Mouse (Mus musculus) embryonic facial prominence, embryonic 14.5 days (tissue): ENCODE measurements around the gene Prdm10. TPM values are rescaled to one million over a fixed set of nuclear protein-coding genes. Genes with fewer than 3 reads are reported as not detected.
A peak's percentile ranks its signal among the peaks of the same experiment; 100 is the strongest.

Experiments used
- ATAC-seq: fragments of 200-750 bp; cut with Nextera tagmentation; 2 replicates; pipeline ENCODE4 v1.8.0; 2017; ENCODE audit warnings: low read depth, moderate number of reproducible peaks, moderate TSS enrichment
- DNase-seq: peaks from one replicate; pipeline ENCODE4 v3.0.0-alpha.2; 2015; ENCODE audit warnings: low spot score
- H3K27ac ChIP-seq: fragments of 300-500 bp; sonication (generic); replicated peaks from 2 replicates; pipeline ENCODE4 v1.5.1; 2014; ENCODE audit warnings: low read depth, mild to moderate bottlenecking, low read length, moderate library complexity
- H3K27me3 ChIP-seq: fragments of 300-500 bp; sonication (generic); replicated peaks from 2 replicates; pipeline ENCODE4 v1.6.1; 2014; ENCODE audit warnings: low read length; ENCODE audit not compliant: control insufficient read depth, insufficient read depth
- H3K36me3 ChIP-seq: fragments of 300-500 bp; sonication (generic); 2 replicates; pipeline ENCODE4 v1.6.1; 2014; ENCODE audit warnings: low read length, mixed read lengths; ENCODE audit not compliant: control insufficient read depth, insufficient read depth
- H3K4me1 ChIP-seq: fragments of 300-500 bp; sonication (generic); 2 replicates; pipeline ENCODE4 v1.6.1; 2014; ENCODE audit warnings: antibody characterized with exemption, low read length; ENCODE audit not compliant: control insufficient read depth, insufficient read depth
- H3K4me2 ChIP-seq: fragments of 300-500 bp; sonication (generic); 2 replicates; pipeline ENCODE4 v1.6.1; 2014; ENCODE audit warnings: low read depth, mild to moderate bottlenecking, low read length, moderate library complexity, mixed read lengths
- H3K4me3 ChIP-seq: fragments of 300-500 bp; sonication (generic); 2 replicates; pipeline ENCODE4 v1.5.1; 2014; ENCODE audit warnings: low read depth, mild to moderate bottlenecking, low read length
- H3K9ac ChIP-seq: fragments of 300-500 bp; sonication (generic); 2 replicates; pipeline ENCODE4 v1.6.1; 2014; ENCODE audit warnings: low read depth, mild to moderate bottlenecking, low read length, moderate library complexity, mixed read lengths
- H3K9me3 ChIP-seq: fragments of 300-500 bp; sonication (generic); 2 replicates; pipeline ENCODE4 v1.6.1; 2016; ENCODE audit warnings: low read length; ENCODE audit not compliant: control insufficient read depth
- WGBS: fragments of 180-500 bp; shearing (Covaris S2); extraction: QIAGEN DNeasy Blood & Tissue Kit; methylation state at CpG from one replicate; pipeline ENCODE4 v1.1.7; 2014; 5-methylcytosine and 5-hydroxymethylcytosine counted together
- polyA plus RNA-seq: library from polyadenylated mRNA; unstranded; fragments of >200 nt; fragmentation: Nextera tagmentation; extraction: Ambion mirVana; gene quantifications from 2 replicates; pipeline ENCODE4 v1.2.1, GENCODE M21; 2014

Prdm10 gene
- polyA plus RNA-seq, 1 experiment from 2014 or later: 5.4 TPM

DNA sequence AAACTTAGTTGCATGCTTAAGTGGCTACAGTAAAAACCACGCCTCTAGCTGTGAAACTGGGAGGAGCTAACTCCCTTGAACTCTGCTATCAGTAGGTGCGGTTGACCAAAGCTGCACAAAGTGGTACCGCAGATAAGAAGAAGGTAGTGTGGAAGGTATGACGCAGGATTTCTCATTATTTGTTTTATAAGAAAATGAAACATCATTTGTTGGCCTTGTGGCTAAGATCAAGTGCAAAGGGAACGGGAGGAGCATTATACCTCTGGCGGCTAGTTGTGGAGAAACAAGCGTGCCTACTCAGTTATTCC lies 25.7 kb upstream of the Prdm10 start:
- Histone ChIP-seq H3K36me3 (no peaks in the 10 kb centered on the region), H3K27me3 (no peaks in the 10 kb centered on the region), H3K4me1 (no peaks in the 10 kb centered on the region), H3K9ac (no peak overlapping the region), H3K4me2 (no peak overlapping the region), H3K9me3 (no peaks in the 10 kb centered on the region), H3K4me3 (no peak overlapping the region), H3K27ac (no peak overlapping the region)
- ATAC-seq (no peak), DNase-seq (no peak)
- 90% methylated on average over 7 of the region's 7 CpGs for WGBS

DNA sequence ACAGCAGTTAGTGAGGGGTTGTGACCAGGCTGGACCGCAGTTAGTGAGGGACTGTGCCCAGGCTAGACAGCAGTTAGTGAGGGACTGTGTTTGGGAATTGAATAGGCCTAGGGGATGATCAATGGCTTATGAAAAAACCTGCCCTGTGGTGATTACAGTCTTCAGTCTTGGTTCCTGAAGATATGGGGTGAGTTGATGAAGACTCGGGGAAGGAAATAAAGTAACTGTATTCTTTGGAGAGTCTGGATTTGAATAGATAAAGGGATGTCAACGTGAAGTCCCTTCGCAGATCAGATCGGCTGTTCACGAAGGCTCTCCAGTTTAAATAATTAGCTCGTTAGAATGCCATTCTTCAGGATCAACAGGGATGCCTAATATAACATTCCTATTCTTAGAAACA lies 24.4 kb upstream of the Prdm10 start:
- no peak for DNase-seq
- Histone ChIP-seq H3K27ac (no peak overlapping the region), H3K4me3 (no peak overlapping the region), H3K9ac (no peak overlapping the region), H3K4me1 (no peaks in the 10 kb centered on the region), H3K36me3 (no peaks in the 10 kb centered on the region), H3K4me2 (no peak overlapping the region), H3K27me3 (no peaks in the 10 kb centered on the region), H3K9me3 (no peaks in the 10 kb centered on the region)
- no peak for ATAC-seq
- 84% methylated on average over 7 of the region's 7 CpGs for WGBS

DNA sequence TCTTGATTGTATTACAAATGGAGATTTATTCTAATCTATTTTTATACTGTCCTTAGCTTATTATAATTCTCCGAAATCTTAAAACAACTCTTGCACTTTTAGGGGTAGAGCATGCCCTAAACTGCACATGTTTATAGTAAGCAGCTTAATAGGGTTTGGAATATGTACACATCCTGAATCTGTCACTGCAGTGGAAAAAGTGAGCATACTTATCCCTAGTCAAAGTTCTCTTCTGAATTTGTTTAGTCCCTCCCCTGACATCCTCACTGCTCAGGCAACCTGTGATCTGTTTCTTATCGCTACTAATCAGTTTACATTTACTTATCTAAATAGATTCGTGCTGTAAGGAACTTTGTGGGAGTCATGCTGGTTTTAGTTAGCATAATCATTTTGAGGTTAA lies 22.1 kb upstream of the Prdm10 start:
- Histone ChIP-seq H3K4me3 (no peak overlapping the region), H3K27me3 (no peaks in the 10 kb centered on the region), H3K9me3 (no peaks in the 10 kb centered on the region), H3K9ac (no peak overlapping the region), H3K4me2 (no peak overlapping the region), H3K27ac (no peak overlapping the region), H3K4me1 (no peaks in the 10 kb centered on the region), H3K36me3 (no peaks in the 10 kb centered on the region)
- ATAC-seq (no peak), DNase-seq (no peak)
- 65% methylated on average over 3 of the region's 3 CpGs for WGBS

- no peak overlapping the region for H3K27ac ChIP-seq
- H3K27me3 ChIP-seq: no peaks in the 10 kb centered on the region
- no peaks in the 10 kb centered on the region for H3K4me1 ChIP-seq
- WGBS: 88% methylated on average over 4 of the region's 4 CpGs
- ATAC-seq (no peak), DNase-seq (no peak)
- H3K9ac ChIP-seq: no peak overlapping the region
- H3K4me2 ChIP-seq: no peak overlapping the region
- no peaks in the 10 kb centered on the region for H3K9me3 ChIP-seq
- H3K4me3 ChIP-seq: no peak overlapping the region
- H3K36me3 ChIP-seq: no peaks in the 10 kb centered on the region
These were observed 20.1 kb upstream of the Prdm10 start for GRCm38 (mm10) chr9:31260219-31260618.

- Histone ChIP-seq H3K27ac (no peak overlapping the region), H3K36me3 (no peaks in the 10 kb centered on the region), H3K4me3 (no peak overlapping the region), H3K9me3 (no peaks in the 10 kb centered on the region), H3K27me3 (no peaks in the 10 kb centered on the region), H3K4me1 (peaks cover 10% of the 10 kb centered on the region; the same call in 1 of the 2 replicates), H3K9ac (no peak overlapping the region), H3K4me2 (no peak overlapping the region)
- DNase-seq: no peak
- ATAC-seq: no peak
- 37% methylated on average over 4 of the region's 4 CpGs for WGBS
These were observed 17.9 kb upstream of the Prdm10 start for GRCm38 (mm10) chr9:31262226-31263105.

DNA sequence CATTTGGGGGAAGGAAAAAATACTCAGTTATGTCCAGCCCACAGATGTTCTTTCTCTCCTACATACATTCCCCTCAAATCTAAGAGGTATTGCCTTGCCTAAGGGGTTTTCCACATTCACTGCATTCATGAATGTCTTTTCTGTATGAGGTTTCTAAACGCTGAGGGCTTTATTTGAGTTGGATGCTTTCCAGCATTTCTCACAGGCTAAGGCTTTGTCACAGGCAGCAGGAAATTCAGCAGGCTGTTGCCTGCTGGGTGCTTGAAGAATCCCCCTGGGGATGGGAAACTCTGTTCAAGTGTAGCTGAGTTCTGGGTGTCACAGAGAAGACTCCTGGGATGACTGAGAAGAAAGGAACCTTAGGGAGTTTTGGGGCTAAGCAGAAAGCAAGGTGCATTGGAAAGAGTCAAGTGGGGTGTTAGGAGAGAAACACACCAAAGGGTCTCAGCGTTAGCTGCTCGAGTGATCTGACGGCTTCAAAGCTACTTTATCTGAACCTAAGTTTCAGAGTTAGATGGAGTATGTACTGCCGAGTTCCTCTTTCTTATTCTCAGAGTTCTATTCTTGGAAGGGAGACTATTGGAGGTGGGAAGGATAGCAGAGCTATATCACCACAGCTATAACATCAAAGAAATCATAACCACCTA lies 14.2 kb upstream of the Prdm10 start:
- Histone ChIP-seq H3K36me3 (no peaks in the 10 kb centered on the region), H3K27ac (peak overlapping the region; percentile 21; the same call in 1 of the 2 replicates), H3K4me3 (no peak overlapping the region), H3K27me3 (no peaks in the 10 kb centered on the region), H3K4me2 (no peak overlapping the region), H3K4me1 (peaks cover 15% of the 10 kb centered on the region; the same call in 1 of the 2 replicates), H3K9me3 (no peaks in the 10 kb centered on the region), H3K9ac (no peak overlapping the region)
- DNase-seq (peak; percentile 95), ATAC-seq (peak; percentile 83)
- WGBS: 49% methylated on average over 5 of the region's 5 CpGs

GRCm38 (mm10) chr9:31271221-31272015 lies 8.9 kb upstream of the Prdm10 start:
- Histone ChIP-seq H3K27ac (no peak overlapping the region), H3K9ac (no peak overlapping the region), H3K36me3 (no peaks in the 10 kb centered on the region), H3K27me3 (no peaks in the 10 kb centered on the region), H3K9me3 (no peaks in the 10 kb centered on the region), H3K4me1 (peaks cover 7% of the 10 kb centered on the region; the same call in 1 of the 2 replicates), H3K4me3 (no peak overlapping the region), H3K4me2 (no peak overlapping the region)
- ATAC-seq: no peak
- 76% methylated on average over 8 of the region's 8 CpGs for WGBS
- DNase-seq: no peak

- Histone ChIP-seq H3K27me3 (no peaks in the 10 kb centered on the region), H3K9me3 (no peaks in the 10 kb centered on the region), H3K9ac (no peak overlapping the region), H3K4me1 (peaks cover 6% of the 10 kb centered on the region; the same call in 1 of the 2 replicates), H3K4me3 (no peak overlapping the region), H3K27ac (no peak overlapping the region), H3K36me3 (no peaks in the 10 kb centered on the region), H3K4me2 (no peak overlapping the region)
- 63% methylated on average over 4 of the region's 4 CpGs for WGBS
- no peak for ATAC-seq
- no peak for DNase-seq
These were observed 8.2 kb upstream of the Prdm10 start for GRCm38 (mm10) chr9:31272160-31272559.
